In genomic region chr11:80589387-80589786, GRCm38 (mm10) we compare ENCODE assay signal across 25 mouse cellular contexts.
DNase-seq lines count a peak whose midpoint lies in the region; ATAC-seq lines count a peak whose summit lies in the region.
"Had no signal": no experiment of that assay in that cellular context is flagged by ENCODE, and none has a peak within 500 bp of the region (broad histone marks: within the 10 kb centered on the region; RNA-seq: fewer than 3 reads in every experiment).

No protein-coding gene starts in this region.

- no peak overlapping the region for H3K4me3 ChIP-seq in hindbrain, embryonic 15.5 days
- H3K4me3 ChIP-seq in hindbrain, embryonic 11.5 days (ENCODE audit: low read depth, low read length): no peak overlapping the region
- no peak overlapping the region for H3K4me3 ChIP-seq in neural tube, embryonic 13.5 days
- no peak overlapping the region for H3K4me3 ChIP-seq in neural tube, embryonic 15.5 days (replicated peaks)
- H3K4me3 ChIP-seq: embryonic facial prominence, embryonic 13.5 days; embryonic facial prominence, embryonic 15.5 days; erythroblast, embryonic 14.5 days; forebrain, embryonic 10.5 days; forebrain, embryonic 12.5 days had no signal

- 49% methylated on average over 5 of the region's 5 CpGs for WGBS in hindbrain, embryonic 15.5 days
- WGBS in hindbrain, embryonic 11.5 days: 59% methylated on average over 5 of the region's 5 CpGs
- 61% methylated on average over 5 of the region's 5 CpGs for WGBS in neural tube, embryonic 13.5 days
- 64% methylated on average over 5 of the region's 5 CpGs for WGBS in neural tube, embryonic 15.5 days

- peak overlapping the region; percentile 30; the same call in 1 of the 2 replicates for H3K27ac ChIP-seq in hindbrain, embryonic 15.5 days (replicated peaks)
- H3K27ac ChIP-seq in hindbrain, embryonic 11.5 days (ENCODE audit: low read depth, low read length): no peak overlapping the region
- H3K27ac ChIP-seq in neural tube, embryonic 13.5 days (replicated peaks): 0 out of 2 replicates have a peak overlapping the region, but pooled peaks have one; percentile 30
- H3K27ac ChIP-seq in neural tube, embryonic 15.5 days (replicated peaks): no peak overlapping the region
- H3K27ac ChIP-seq: embryonic facial prominence, embryonic 13.5 days; embryonic facial prominence, embryonic 15.5 days; forebrain, embryonic 10.5 days; forebrain, embryonic 12.5 days had no signal

- H3K27me3 ChIP-seq in hindbrain, embryonic 15.5 days: no peaks in the 10 kb centered on the region
- H3K27me3 ChIP-seq in hindbrain, embryonic 11.5 days (ENCODE audit: control insufficient read depth, insufficient read depth, low read length): no peaks in the 10 kb centered on the region
- peaks cover 22% of the 10 kb centered on the region for H3K27me3 ChIP-seq in neural tube, embryonic 13.5 days
- H3K27me3 ChIP-seq in neural tube, embryonic 15.5 days (replicated peaks): 0 out of 2 replicates have a peak, but pooled peaks cover 2% of the 10 kb centered on the region
- H3K27me3 ChIP-seq: embryonic facial prominence, embryonic 13.5 days; embryonic facial prominence, embryonic 15.5 days; Patski had no signal

- 0 out of 2 replicates have a peak, but pooled peaks cover 5% of the 10 kb centered on the region for H3K4me1 ChIP-seq in hindbrain, embryonic 15.5 days (replicated peaks)
- no peaks in the 10 kb centered on the region for H3K4me1 ChIP-seq in hindbrain, embryonic 11.5 days (replicated peaks; ENCODE audit: control insufficient read depth, insufficient read depth, low read length)
- H3K4me1 ChIP-seq in neural tube, embryonic 13.5 days (replicated peaks): no peaks in the 10 kb centered on the region
- no peaks in the 10 kb centered on the region for H3K4me1 ChIP-seq in neural tube, embryonic 15.5 days
- H3K4me1 ChIP-seq: embryonic facial prominence, embryonic 15.5 days had no signal

- no peak overlapping the region for H3K9ac ChIP-seq in hindbrain, embryonic 15.5 days
- H3K9ac ChIP-seq in hindbrain, embryonic 11.5 days (ENCODE audit: low read depth, low read length): no peak overlapping the region
- H3K9ac ChIP-seq in neural tube, embryonic 13.5 days: no peak overlapping the region
- H3K9ac ChIP-seq in neural tube, embryonic 15.5 days (replicated peaks): no peak overlapping the region
- H3K9ac ChIP-seq: embryonic facial prominence, embryonic 13.5 days; embryonic facial prominence, embryonic 15.5 days; forebrain, embryonic 12.5 days had no signal

- H3K4me2 ChIP-seq in hindbrain, embryonic 15.5 days: no peak overlapping the region
- no peak overlapping the region for H3K4me2 ChIP-seq in hindbrain, embryonic 11.5 days (replicated peaks; ENCODE audit: low read depth, low read length)
- H3K4me2 ChIP-seq in neural tube, embryonic 13.5 days: no peak overlapping the region
- no peak overlapping the region for H3K4me2 ChIP-seq in neural tube, embryonic 15.5 days
- H3K4me2 ChIP-seq: embryonic facial prominence, embryonic 13.5 days; embryonic facial prominence, embryonic 15.5 days; forebrain, embryonic 12.5 days had no signal

- DNase-seq in hindbrain, embryonic 11.5 days (ENCODE audit: low spot score): no peak
- DNase-seq in forelimb bud, embryonic 11.5 days (ENCODE audit: low read depth, low spot score): peak; percentile 17
- no peak for DNase-seq in kidney, adult 11 months
- no peak for DNase-seq in heart, adult 8-10 months (ENCODE audit: low spot score)
- DNase-seq: adrenal gland, adult 2 months; adrenal gland, postnatal 10 days; adrenal gland, postnatal 25 days; cerebellum, adult 11 months; cerebellum, adult 18-20 months; cerebellum, adult 8-10 months; cerebellum, adult 9-11 months; cerebellum, postnatal 14 days; cerebellum, postnatal 36 days had no signal

- no peaks in the 10 kb centered on the region for H3K9me3 ChIP-seq in hindbrain, embryonic 15.5 days
- no peaks in the 10 kb centered on the region for H3K9me3 ChIP-seq in hindbrain, embryonic 11.5 days (ENCODE audit: control insufficient read depth, low read length)
- peaks cover 7% of the 10 kb centered on the region; the same call in 1 of the 2 replicates for H3K9me3 ChIP-seq in neural tube, embryonic 13.5 days
- H3K9me3 ChIP-seq in neural tube, embryonic 15.5 days (replicated peaks): no peaks in the 10 kb centered on the region
- H3K9me3 ChIP-seq: embryonic facial prominence, embryonic 13.5 days; embryonic facial prominence, embryonic 15.5 days; forebrain, embryonic 10.5 days; forebrain, embryonic 12.5 days; G1E had no signal

- no peak for ATAC-seq in hindbrain, embryonic 15.5 days (ENCODE audit: low FRiP score, low read depth)
- ATAC-seq in hindbrain, embryonic 11.5 days (ENCODE audit: low FRiP score): no peak
- ATAC-seq in neural tube, embryonic 13.5 days (ENCODE audit: low read depth): no peak
- ATAC-seq in neural tube, embryonic 15.5 days (ENCODE audit: low FRiP score): no peak
- ATAC-seq: forebrain, embryonic 14.5 days; forebrain, embryonic 16.5 days; Patski had no signal

- H3K36me3 ChIP-seq in hindbrain, embryonic 15.5 days: no peaks in the 10 kb centered on the region
- H3K36me3 ChIP-seq in hindbrain, embryonic 11.5 days (ENCODE audit: control insufficient read depth, insufficient read depth, low read length): no peaks in the 10 kb centered on the region
- H3K36me3 ChIP-seq in neural tube, embryonic 13.5 days: peaks cover 10% of the 10 kb centered on the region; the same call in 1 of the 2 replicates
- no peaks in the 10 kb centered on the region for H3K36me3 ChIP-seq in neural tube, embryonic 15.5 days
- H3K36me3 ChIP-seq: forebrain, embryonic 10.5 days; forebrain, embryonic 12.5 days; G1E had no signal

Comparison
In these comparisons a context has a peak if more than half of its experiments do, and no peak if none do; other contexts are left out.
1. H3K27ac ChIP-seq: peak in hindbrain, embryonic 15.5 days (single experiment) and neural tube, embryonic 13.5 days (single experiment); none in hindbrain, embryonic 11.5 days (single experiment) and neural tube, embryonic 15.5 days (single experiment).